Mouse (Mus musculus) heart, embryonic 14.5 days (tissue): Measurements from ENCODE around the gene Usp3. TPM values are rescaled to one million over a fixed set of nuclear protein-coding genes. Genes with fewer than 3 reads are reported as not detected.

Experiments used
- ATAC-seq: fragments of 200-750 bp; cut with Nextera tagmentation; 2 replicates; pipeline ENCODE4 v1.8.0; 2017; ENCODE audit warnings: low read depth, moderate TSS enrichment; ENCODE audit not compliant: insufficient number of reproducible peaks, insufficient read depth, low FRiP score
- H3K27ac ChIP-seq, 2 experiments: fragments of 200-500 bp in 1 of 2; fragments of 300-500 bp in 1 of 2; sonication (generic) in 1 of 2; replicated peaks in 1 of 2; 2 replicates each; pipeline ENCODE4 v1.5.1; 2012 to 2014; ENCODE audit warnings: low read depth in 2 of 2, low read length in 2 of 2, control low read depth in 1 of 2, mild to moderate bottlenecking in 1 of 2, mixed read lengths in 1 of 2; ENCODE audit not compliant: control insufficient read depth in 1 of 2, insufficient read depth in 1 of 2
- H3K27me3 ChIP-seq: fragments of 300-500 bp; sonication (generic); 2 replicates; pipeline ENCODE4 v1.6.1; 2014; ENCODE audit warnings: mild to moderate bottlenecking, low read length, control low read depth; ENCODE audit not compliant: control insufficient read depth, insufficient read depth
- H3K36me3 ChIP-seq: fragments of 300-500 bp; sonication (generic); 2 replicates; pipeline ENCODE4 v1.6.1; 2014; ENCODE audit warnings: mild to moderate bottlenecking, control low read depth, low read length, mixed read lengths; ENCODE audit not compliant: control insufficient read depth, insufficient read depth
- H3K4me1 ChIP-seq, 2 experiments: fragments of 200-500 bp in 1 of 2; fragments of 300-500 bp in 1 of 2; sonication (generic) in 1 of 2; 2 replicates each; pipeline ENCODE4 v1.6.1; 2012 to 2014; ENCODE audit warnings: low read length in 2 of 2, control low read depth in 1 of 2, mixed read lengths in 1 of 2; ENCODE audit not compliant: control insufficient read depth in 2 of 2, insufficient read depth in 2 of 2
- H3K4me2 ChIP-seq: fragments of 300-500 bp; sonication (generic); 2 replicates; pipeline ENCODE4 v1.6.1; 2014; ENCODE audit warnings: mild to moderate bottlenecking, low read length
- H3K4me3 ChIP-seq, 2 experiments: fragments of 200-500 bp in 1 of 2; fragments of 300-500 bp in 1 of 2; sonication (generic) in 1 of 2; 2 replicates each; pipeline ENCODE4 v1.5.1; 2012 to 2014; ENCODE audit warnings: low read length in 2 of 2, mild to moderate bottlenecking in 2 of 2, control low read depth in 1 of 2, low read depth in 1 of 2, moderate library complexity in 1 of 2; ENCODE audit not compliant: control insufficient read depth in 1 of 2, insufficient read depth in 1 of 2
- H3K9ac ChIP-seq: fragments of 300-500 bp; sonication (generic); 2 replicates; pipeline ENCODE4 v1.6.1; 2014; ENCODE audit warnings: mild to moderate bottlenecking, low read length
- H3K9me3 ChIP-seq: fragments of 300-500 bp; sonication (generic); 2 replicates; pipeline ENCODE4 v1.6.1; 2016; ENCODE audit warnings: low read length, control low read depth; ENCODE audit not compliant: control insufficient read depth
- WGBS: fragments of 180-500 bp; shearing (Covaris S2); extraction: QIAGEN DNeasy Blood & Tissue Kit; methylation state at CpG from one replicate; pipeline ENCODE4 v1.1.7; 2014; 5-methylcytosine and 5-hydroxymethylcytosine counted together
- polyA plus RNA-seq: library from polyadenylated mRNA; unstranded; fragments of >200 nt; fragmentation: Nextera tagmentation; extraction: Ambion mirVana; gene quantifications from 2 replicates; pipeline ENCODE4 v1.2.1, GENCODE M21; 2014

Gene Usp3
- polyA plus RNA-seq, 1 experiment from 2014 or later, result 51.7 TPM

GRCm38 (mm10) chr9:66518901-66519300, 74.0 kb downstream of the Usp3 start:
- no peak overlapping the region for H3K4me2 ChIP-seq
- H3K36me3 ChIP-seq, result peaks cover 68% of the 10 kb centered on the region
- no peak overlapping the region for H3K27ac ChIP-seq
- no peaks in the 10 kb centered on the region for H3K9me3 ChIP-seq
- no peak for ATAC-seq
- no peak overlapping the region for H3K4me3 ChIP-seq
- peaks cover 5 to 8% of the 10 kb centered on the region in 2 experiments; a peak in 3 of 4 replicates for H3K4me1 ChIP-seq
- H3K9ac ChIP-seq, result no peak overlapping the region
- 70% methylated on average over 5 of the region's 5 CpGs for WGBS
- H3K27me3 ChIP-seq, result no peaks in the 10 kb centered on the region

- Histone ChIP-seq H3K4me3 (no peak overlapping the region), H3K36me3 (peaks cover 65% of the 10 kb centered on the region), H3K4me2 (no peak overlapping the region), H3K27ac (no peak overlapping the region), H3K9me3 (no peaks in the 10 kb centered on the region), H3K27me3 (no peaks in the 10 kb centered on the region), H3K9ac (no peak overlapping the region), H3K4me1 (peaks cover 5 to 8% of the 10 kb centered on the region in 2 experiments; a peak in 3 of 4 replicates)
- ATAC-seq, result no peak
- WGBS, result 87% methylated on average over 5 of the region's 5 CpGs
Measured at GRCm38 (mm10) chr9:66518251-66518650, 74.7 kb downstream of the Usp3 start.

GRCm38 (mm10) chr9:66517746-66518145, 75.2 kb downstream of the Usp3 start:
- Histone ChIP-seq H3K27ac (no peak overlapping the region), H3K4me2 (no peak overlapping the region), H3K27me3 (no peaks in the 10 kb centered on the region), H3K4me3 (no peak overlapping the region), H3K9ac (no peak overlapping the region), H3K36me3 (peaks cover 62% of the 10 kb centered on the region), H3K9me3 (no peaks in the 10 kb centered on the region), H3K4me1 (peaks cover 5 to 8% of the 10 kb centered on the region in 2 experiments; a peak in 3 of 4 replicates)
- WGBS, result 89% methylated on average over 10 of the region's 10 CpGs
- no peak for ATAC-seq

GRCm38 (mm10) chr9:66516296-66516940, 76.5 kb downstream of the Usp3 start:
- Histone ChIP-seq H3K36me3 (peaks cover 54% of the 10 kb centered on the region), H3K9ac (no peak overlapping the region), H3K27me3 (no peaks in the 10 kb centered on the region), H3K9me3 (no peaks in the 10 kb centered on the region), H3K27ac (peak overlapping the region in 1 of 2 experiments; percentile 10; a peak in 1 of 4 replicates), H3K4me1 (peaks cover 5 to 9% of the 10 kb centered on the region in 2 experiments), H3K4me2 (no peak overlapping the region), H3K4me3 (no peak overlapping the region)
- 81% methylated on average over 6 of the region's 6 CpGs for WGBS
- no peak for ATAC-seq

GRCm38 (mm10) chr9:66515680-66516210, 77.2 kb downstream of the Usp3 start:
- Histone ChIP-seq H3K9me3 (no peaks in the 10 kb centered on the region), H3K4me2 (peak overlapping the region; percentile 98; the same call in 1 of the 2 replicates), H3K4me3 (no peak overlapping the region), H3K4me1 (peaks cover 7 to 16% of the 10 kb centered on the region in 2 experiments), H3K9ac (no peak overlapping the region), H3K27ac (peak overlapping the region; percentile 29 to 99; a peak in 3 of 4 replicates), H3K27me3 (no peaks in the 10 kb centered on the region), H3K36me3 (peaks cover 54% of the 10 kb centered on the region)
- WGBS, result 83% methylated on average over 10 of the region's 10 CpGs
- ATAC-seq, result no peak

GRCm38 (mm10) chr9:66515115-66515514, 77.8 kb downstream of the Usp3 start:
- Histone ChIP-seq H3K9me3 (no peaks in the 10 kb centered on the region), H3K36me3 (peaks cover 49% of the 10 kb centered on the region), H3K27ac (peak overlapping the region; percentile 96 to 99), H3K4me3 (peak overlapping the region in 1 of 2 experiments; percentile 64; a peak in 2 of 4 replicates), H3K27me3 (no peaks in the 10 kb centered on the region), H3K9ac (peak overlapping the region; percentile 91), H3K4me1 (peaks cover 12 to 20% of the 10 kb centered on the region in 2 experiments), H3K4me2 (peak overlapping the region; percentile 98)
- no peak for ATAC-seq
- WGBS, result 8% methylated on average over 2 of the region's 2 CpGs

- no peaks in the 10 kb centered on the region for H3K9me3 ChIP-seq
- no peaks in the 10 kb centered on the region for H3K27me3 ChIP-seq
- peak within 1 kb of the TSS; percentile 58 to 64 for H3K4me3 ChIP-seq
- 24% methylated on average over 17 of the region's 17 CpGs for WGBS
- H3K27ac ChIP-seq, result peak within 1 kb of the TSS; percentile 96 to 99
- peak; percentile 44 for ATAC-seq
- H3K4me2 ChIP-seq, result peak within 1 kb of the TSS; percentile 98
- peaks cover 12 to 20% of the 10 kb centered on the region in 2 experiments for H3K4me1 ChIP-seq
- H3K36me3 ChIP-seq, result peaks cover 49% of the 10 kb centered on the region
- H3K9ac ChIP-seq, result peak within 1 kb of the TSS; percentile 91
Measured at GRCm38 (mm10) chr9:66514256-66514770, 78.6 kb downstream of the Usp3 start, which contains the start of gene Fbxl22. Gene Fbxl22, minus strand, starts transcription at chr9:66514593.
